Mouse (Mus musculus) ES-E14 (cell line): Measurements from ENCODE around the gene Tcaf1. TPM values are rescaled to one million over a fixed set of nuclear protein-coding genes. Genes with fewer than 3 reads are reported as not detected.

Source experiments
- DNase-seq: peaks from one replicate; pipeline ENCODE4 v3.0.0-alpha.2; 2013; ENCODE audit warnings: low read depth, low spot score
- H3K27ac ChIP-seq: 2 replicates; pipeline ENCODE4 v1.5.1; 2012; ENCODE audit warnings: low read depth, mild to moderate bottlenecking, low read length, moderate library complexity, mixed read lengths; ENCODE audit not compliant: poor library complexity, insufficient read depth, severe bottlenecking
- H3K36me3 ChIP-seq: 2 replicates; pipeline ENCODE4 v1.6.1; 2012; ENCODE audit warnings: mild to moderate bottlenecking, low read length, moderate library complexity, mixed read lengths; ENCODE audit not compliant: control insufficient read depth, poor library complexity, insufficient read depth, severe bottlenecking
- H3K4me1 ChIP-seq, 2 experiments: fragments of 150-350 bp in 1 of 2; sonication (generic) in 1 of 2; 2 replicates each; pipeline ENCODE4 v1.6.1; 2012; ENCODE audit warnings: low read length in 2 of 2, mild to moderate bottlenecking in 1 of 2, mixed read lengths in 1 of 2; ENCODE audit not compliant: control insufficient read depth in 2 of 2, insufficient read depth in 2 of 2, poor library complexity in 1 of 2
- H3K4me3 ChIP-seq, 2 experiments: fragments of 150-350 bp in 1 of 2; sonication (generic) in 1 of 2; 2 replicates each; pipeline ENCODE4 v1.5.1; 2012; ENCODE audit warnings: low read length in 2 of 2, low read depth in 1 of 2, mild to moderate bottlenecking in 1 of 2, mixed read lengths in 1 of 2; ENCODE audit not compliant: insufficient read depth in 1 of 2, poor library complexity in 1 of 2, severe bottlenecking in 1 of 2
- H3K9ac ChIP-seq: 2 replicates; pipeline ENCODE4 v1.6.1; 2012; ENCODE audit warnings: low read depth, mild to moderate bottlenecking, low read length, mixed read lengths; ENCODE audit not compliant: poor library complexity, insufficient read depth, severe bottlenecking
- H3K9me3 ChIP-seq: fragments of 150-350 bp; sonication (generic); 2 replicates; pipeline ENCODE4 v1.6.1; 2012; ENCODE audit warnings: low read depth, mild to moderate bottlenecking, low read length; ENCODE audit not compliant: control insufficient read depth, insufficient read depth
- CHD2 ChIP-seq: IDR thresholded peaks from 2 replicates; pipeline ENCODE4 v1.6.1; 2014; ENCODE audit warnings: mild to moderate bottlenecking, low read depth, low read length, inconsistent platforms
- HCFC1 ChIP-seq: IDR thresholded peaks from 2 replicates; pipeline ENCODE4 v1.6.1; 2012; ENCODE audit warnings: low read length, inconsistent platforms, borderline replicate concordance; ENCODE audit not compliant: insufficient read depth
- MAFK ChIP-seq: IDR thresholded peaks from 2 replicates; pipeline ENCODE4 v1.6.1; 2014; ENCODE audit warnings: mild to moderate bottlenecking, low read depth, low read length, inconsistent platforms; ENCODE audit not compliant: insufficient read depth
- ZC3H11A ChIP-seq: IDR thresholded peaks from 2 replicates; pipeline ENCODE4 v1.6.1; 2012; ENCODE audit warnings: low read depth, mild to moderate bottlenecking, inconsistent platforms, low read length, borderline replicate concordance
- ZNF384 ChIP-seq: IDR thresholded peaks from 2 replicates; pipeline ENCODE4 v1.6.1; 2012; ENCODE audit warnings: low read depth, low read length, inconsistent platforms
- in situ Hi-C, 2 experiments: fragments of 600-800 bp; cut with MboI; formaldehyde crosslinking; loops; one replicate each; pipeline ENCODE4 v1.15.1; 2025; ENCODE audit warnings: low sequenced_read_pairs in 2 of 2, inconsistent platforms in 1 of 2; ENCODE audit not compliant: unreplicated experiment in 2 of 2
- total RNA-seq: library from RNA; depleted of rRNA; stranded (reverse); fragments of 300-350 nt; gene quantifications from 2 replicates; pipeline ENCODE4 v1.2.3, GENCODE M21; 2012; rRNA removed

The Tcaf1 gene
- 12.5 and 19.9 TPM in 2 replicates for total RNA-seq

GRCm38 (mm10) chr6:42709291-42710211 lies at the start of gene Tcaf1:
Tcaf1 (minus strand) TSS chr6:42710088.
- H3K4me1 ChIP-seq: no peaks in the 10 kb centered on the region
- no peak within 1 kb of the TSS for H3K27ac ChIP-seq
- in situ Hi-C loops: no loop called here

GRCm38 (mm10) chr6:42756104-42756503 lies 46.2 kb upstream of the Tcaf1 start, which contains the start of gene Olfr38:
Olfr38 (plus strand) TSS chr6:42756404.
- Histone ChIP-seq H3K4me1 (no peaks in the 10 kb centered on the region), H3K9ac (no peak within 1 kb of the TSS), H3K36me3 (no peaks in the 10 kb centered on the region), H3K9me3 (no peaks in the 10 kb centered on the region), H3K4me3 (no peak within 1 kb of the TSS), H3K27ac (no peak within 1 kb of the TSS)
- no peak for DNase-seq
- in situ Hi-C loops: no loop called here
- TF ChIP-seq HCFC1: no peak
- no peak for TF ChIP-seq MAFK
- TF ChIP-seq ZC3H11A: no peak
- no peak for TF ChIP-seq CHD2

More at GRCm38 (mm10) chr6:42709291-42710211, at the start of gene Tcaf1:
- Histone ChIP-seq H3K9ac (peak within 1 kb of the TSS; percentile 21), H3K36me3 (no peaks in the 10 kb centered on the region), H3K9me3 (no peaks in the 10 kb centered on the region), H3K4me3 (peak within 1 kb of the TSS; percentile 67 to 70)
- TF ChIP-seq CHD2: no peak
- TF ChIP-seq MAFK: no peak
- TF ChIP-seq ZNF384: no peak
- no peak for TF ChIP-seq HCFC1
- no peak for TF ChIP-seq ZC3H11A
- DNase-seq: peak; percentile 43

GRCm38 (mm10) chr6:42747846-42748245 lies 38.0 kb upstream of the Tcaf1 start:
- TF ChIP-seq MAFK: no peak
- no peak for TF ChIP-seq ZNF384
- no peak for TF ChIP-seq CHD2
- TF ChIP-seq HCFC1: no peak
- no peak for TF ChIP-seq ZC3H11A
- no peak overlapping the region for H3K4me3 ChIP-seq
- no peaks in the 10 kb centered on the region for H3K4me1 ChIP-seq
- in situ Hi-C loops: no loop called here
- no peaks in the 10 kb centered on the region for H3K36me3 ChIP-seq
- no peaks in the 10 kb centered on the region for H3K9me3 ChIP-seq
- no peak for DNase-seq
- H3K27ac ChIP-seq: no peak overlapping the region
- H3K9ac ChIP-seq: no peak overlapping the region

DNA sequence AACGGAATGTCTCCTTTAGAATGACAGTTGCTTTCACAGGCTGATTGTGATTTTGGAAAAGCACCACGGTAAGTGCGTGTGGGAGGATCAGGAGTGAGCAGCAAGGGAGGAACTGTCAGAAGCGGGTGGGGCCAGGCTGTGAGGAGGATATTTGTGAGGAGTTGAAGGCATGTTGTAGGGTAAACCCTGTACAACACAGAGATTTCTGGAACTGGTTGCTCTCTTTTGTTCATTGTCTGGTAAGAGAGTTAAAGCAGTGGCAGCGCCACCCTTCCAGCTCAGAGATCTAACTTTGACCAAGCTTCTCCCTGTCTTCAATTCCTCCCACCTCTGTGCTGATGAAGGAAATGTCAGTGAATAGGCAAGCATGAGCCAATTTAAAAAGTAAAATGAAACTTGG lies 32.4 kb upstream of the Tcaf1 start:
- no peaks in the 10 kb centered on the region for H3K36me3 ChIP-seq
- DNase-seq: no peak
- TF ChIP-seq ZNF384 (no peak), ZC3H11A (no peak), MAFK (no peak), HCFC1 (no peak), CHD2 (no peak)
- no peak overlapping the region for H3K27ac ChIP-seq
- no peak overlapping the region for H3K4me3 ChIP-seq
- no peaks in the 10 kb centered on the region for H3K4me1 ChIP-seq
- in situ Hi-C loops: no loop called here
- H3K9ac ChIP-seq: no peak overlapping the region
- H3K9me3 ChIP-seq: no peaks in the 10 kb centered on the region
